Mouse (Mus musculus) kidney, postnatal 14 days (tissue): Measurements from ENCODE around the gene Chek1.

Experiments
- DNase-seq: peaks from one replicate; pipeline ENCODE4 v3.0.0; 2022; ENCODE audit warnings: mixed read lengths

Gene Chek1

GRCm38 (mm10) chr9:36727034-36727755 lies at the start of gene Chek1:
TSS of gene Chek1 (minus strand) at chr9:36727065.
- no peak for DNase-seq

- DNase-seq, result no peak
Observed at GRCm38 (mm10) chr9:36769048-36769413, 42.2 kb upstream of the Chek1 start.

- DNase-seq, result no peak
Observed at GRCm38 (mm10) chr9:36768156-36769047, 41.5 kb upstream of the Chek1 start.

- peak; percentile 99 for DNase-seq
Observed at GRCm38 (mm10) chr9:36767203-36768143, 40.6 kb upstream of the Chek1 start, which contains the start of gene Stt3a. TSS of gene Stt3a (minus strand) at chr9:36767679.

GRCm38 (mm10) chr9:36764378-36764777 lies 37.5 kb upstream of the Chek1 start:
- DNase-seq, result no peak

GRCm38 (mm10) chr9:36726131-36727033 lies 483 bp downstream of the Chek1 start:
- peak; percentile 93 for DNase-seq

GRCm38 (mm10) chr9:36716624-36717023 lies 10.2 kb downstream of the Chek1 start:
- DNase-seq, result no peak

GRCm38 (mm10) chr9:36707304-36707703 lies 19.6 kb downstream of the Chek1 start:
- DNase-seq, result no peak

- no peak for DNase-seq
Observed at GRCm38 (mm10) chr9:36705923-36706322, 20.9 kb downstream of the Chek1 start.

GRCm38 (mm10) chr9:36694276-36694675 lies 32.6 kb downstream of the Chek1 start:
- DNase-seq, result no peak

- DNase-seq, result no peak
Observed at GRCm38 (mm10) chr9:36692920-36693319, 33.9 kb downstream of the Chek1 start, which contains the start of gene Acrv1. TSS of gene Acrv1 (plus strand) at chr9:36693220.

- peak; percentile 4 for DNase-seq
Observed at GRCm38 (mm10) chr9:36687329-36687728, 39.5 kb downstream of the Chek1 start.

GRCm38 (mm10) chr9:36681424-36681823 lies 45.4 kb downstream of the Chek1 start:
- DNase-seq, result no peak
